Mouse (Mus musculus) kidney, postnatal 0 days (tissue): ENCODE data around the gene Klf5. TPM values are rescaled to one million over a fixed set of nuclear protein-coding genes. Genes with fewer than 3 reads are reported as not detected.

Experiments
- ATAC-seq: fragments of 200-750 bp; cut with Nextera tagmentation; replicated peaks from 2 replicates; pipeline ENCODE4 v1.8.0; 2017; ENCODE audit warnings: low read depth, moderate number of reproducible peaks, moderate TSS enrichment, moderate library complexity; ENCODE audit not compliant: low FRiP score
- DNase-seq: peaks from one replicate; pipeline ENCODE4 v3.0.0-alpha.2; 2016; ENCODE audit warnings: low spot score
- H3K27ac ChIP-seq: fragments of 300-500 bp; sonication (generic); 2 replicates; pipeline ENCODE4 v1.5.1; 2014; ENCODE audit warnings: mild to moderate bottlenecking
- H3K27me3 ChIP-seq: fragments of 300-500 bp; sonication (generic); 2 replicates; pipeline ENCODE4 v1.6.1; 2014; ENCODE audit warnings: low read length, mixed read lengths; ENCODE audit not compliant: insufficient read depth
- H3K36me3 ChIP-seq: fragments of 300-500 bp; sonication (generic); 2 replicates; pipeline ENCODE4 v1.6.1; 2014; ENCODE audit warnings: low read length, mixed read lengths; ENCODE audit not compliant: insufficient read depth
- H3K4me1 ChIP-seq: fragments of 300-500 bp; sonication (generic); replicated peaks from 2 replicates; pipeline ENCODE4 v1.6.1; 2014; ENCODE audit warnings: antibody characterized with exemption, low read length, mixed read lengths; ENCODE audit not compliant: insufficient read depth
- H3K4me2 ChIP-seq: fragments of 300-500 bp; sonication (generic); 2 replicates; pipeline ENCODE4 v1.6.1; 2014; ENCODE audit warnings: mild to moderate bottlenecking, low read length, moderate library complexity, mixed read lengths
- H3K4me3 ChIP-seq: fragments of 300-500 bp; sonication (generic); replicated peaks from 2 replicates; pipeline ENCODE4 v1.5.1; 2014; ENCODE audit warnings: low read depth, low read length
- H3K9ac ChIP-seq: fragments of 300-500 bp; sonication (generic); 2 replicates; pipeline ENCODE4 v1.6.1; 2014; ENCODE audit warnings: low read depth, low read length
- H3K9me3 ChIP-seq: fragments of 300-500 bp; sonication (generic); replicated peaks from 2 replicates; pipeline ENCODE4 v1.6.1; 2016; ENCODE audit warnings: low read length, inconsistent platforms, mixed read lengths
- CTCF ChIP-seq: IDR thresholded peaks from 2 replicates; pipeline ENCODE4 v1.5.1; 2016; ENCODE audit warnings: antibody characterized with exemption, low read depth, mild to moderate bottlenecking, moderate library complexity
- WGBS: fragments of 180-500 bp; shearing (Covaris S2); extraction: QIAGEN DNeasy Blood & Tissue Kit; methylation state at CpG from one replicate; pipeline ENCODE4 v1.1.7; 2014; 5-methylcytosine and 5-hydroxymethylcytosine counted together
- polyA plus RNA-seq: library from polyadenylated mRNA; unstranded; fragments of >200 nt; fragmentation: Nextera tagmentation; extraction: Ambion mirVana; gene quantifications from 2 replicates; pipeline ENCODE4 v1.2.1, GENCODE M21; 2015

The Klf5 gene
- polyA plus RNA-seq, 1 experiment from 2014 or later, result 10.0 TPM

DNA sequence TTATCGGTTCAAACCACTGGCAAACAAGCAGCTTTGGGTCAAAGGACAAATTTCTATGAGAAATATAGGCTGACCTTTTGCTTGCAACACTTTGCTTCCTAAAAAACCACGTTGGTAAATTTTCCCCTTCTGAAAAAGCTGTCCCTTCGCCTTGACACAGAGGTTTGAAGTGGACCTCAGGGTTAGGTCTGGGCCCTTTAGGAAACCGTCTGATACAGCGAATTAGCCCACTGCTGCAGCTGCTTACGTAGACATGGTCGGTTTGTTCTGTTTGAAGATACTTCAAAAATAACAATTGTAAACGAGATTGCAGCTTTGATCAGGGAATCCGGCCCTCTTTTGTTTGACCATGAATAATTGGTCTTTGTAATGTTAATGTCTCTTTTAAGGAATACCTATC, 20.2 kb upstream of the Klf5 start:
- no peak overlapping the region for H3K4me2 ChIP-seq
- no peaks in the 10 kb centered on the region for H3K9me3 ChIP-seq
- H3K27ac ChIP-seq, result no peak overlapping the region
- no peak for TF ChIP-seq CTCF
- no peak overlapping the region for H3K4me3 ChIP-seq
- H3K36me3 ChIP-seq, result no peaks in the 10 kb centered on the region
- no peaks in the 10 kb centered on the region for H3K4me1 ChIP-seq
- no peaks in the 10 kb centered on the region for H3K27me3 ChIP-seq
- ATAC-seq (no peak), DNase-seq (no peak)
- WGBS, result 34% methylated on average over 9 of the region's 9 CpGs
- no peak overlapping the region for H3K9ac ChIP-seq

DNA sequence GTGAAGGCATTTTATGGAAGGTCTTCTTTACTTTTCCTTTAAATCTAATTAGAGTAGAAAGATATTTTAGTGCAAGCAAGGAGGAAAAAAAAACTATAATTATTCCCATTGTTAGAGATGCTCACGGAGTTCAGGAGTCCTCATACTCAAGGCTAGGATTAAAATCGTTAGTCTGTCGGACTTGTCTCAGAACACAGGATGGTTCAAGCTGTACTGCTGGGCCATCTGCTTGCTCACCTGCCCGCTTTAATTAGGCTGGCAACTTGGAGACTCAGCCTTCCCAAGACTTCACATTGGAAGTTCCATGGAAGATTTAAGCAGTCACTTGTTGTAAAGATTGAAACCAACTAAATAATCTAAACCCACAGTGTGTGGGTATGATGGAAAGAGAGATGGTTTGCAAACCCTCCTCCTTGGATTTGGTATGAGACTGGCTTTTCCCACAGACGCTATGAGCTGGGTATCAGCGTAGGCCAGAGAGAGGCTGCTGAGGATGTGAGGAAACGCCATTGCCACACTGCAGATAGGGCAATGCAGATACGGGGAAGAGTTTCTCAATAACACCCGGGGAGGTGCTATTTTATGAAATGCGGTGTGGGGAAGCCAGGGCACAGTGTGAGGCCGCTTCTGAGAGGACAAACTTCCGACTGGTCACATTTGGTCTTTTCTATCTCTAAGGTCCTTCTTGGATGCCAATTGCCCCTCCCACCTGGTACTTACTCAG, 19.6 kb upstream of the Klf5 start:
- H3K27ac ChIP-seq, result no peak overlapping the region
- ATAC-seq, result no peak
- no peak overlapping the region for H3K4me2 ChIP-seq
- no peak overlapping the region for H3K4me3 ChIP-seq
- DNase-seq, result no peak
- TF ChIP-seq CTCF, result no peak
- H3K27me3 ChIP-seq, result no peaks in the 10 kb centered on the region
- no peaks in the 10 kb centered on the region for H3K4me1 ChIP-seq
- H3K36me3 ChIP-seq, result no peaks in the 10 kb centered on the region
- H3K9me3 ChIP-seq, result no peaks in the 10 kb centered on the region
- no peak overlapping the region for H3K9ac ChIP-seq
- WGBS, result 55% methylated on average over 12 of the region's 12 CpGs

DNA sequence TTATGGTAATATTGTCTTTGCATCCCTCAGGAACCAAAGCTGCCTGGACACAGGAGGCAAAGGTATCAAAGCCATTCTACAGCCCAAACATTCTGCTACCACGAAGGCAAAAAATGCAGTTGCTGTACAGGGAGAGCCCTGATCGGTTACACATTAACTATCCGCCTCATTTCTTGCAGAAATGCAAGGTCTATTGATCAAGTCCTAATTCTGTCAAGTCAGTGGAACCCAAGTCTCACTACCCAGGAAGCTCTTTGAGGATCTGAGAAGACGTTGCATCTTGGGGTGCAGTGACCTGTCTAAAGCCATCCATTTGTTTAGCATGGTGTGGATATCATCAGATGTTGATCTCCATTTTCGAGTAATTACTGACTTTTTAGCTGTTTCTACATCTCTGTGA, 18.1 kb upstream of the Klf5 start:
- Histone ChIP-seq H3K9ac (no peak overlapping the region), H3K27me3 (no peaks in the 10 kb centered on the region), H3K4me3 (no peak overlapping the region), H3K4me1 (no peaks in the 10 kb centered on the region), H3K9me3 (no peaks in the 10 kb centered on the region), H3K4me2 (no peak overlapping the region), H3K36me3 (no peaks in the 10 kb centered on the region), H3K27ac (no peak overlapping the region)
- ATAC-seq (no peak), DNase-seq (no peak)
- no peak for TF ChIP-seq CTCF
- 49% methylated on average over 5 of the region's 5 CpGs for WGBS

DNA sequence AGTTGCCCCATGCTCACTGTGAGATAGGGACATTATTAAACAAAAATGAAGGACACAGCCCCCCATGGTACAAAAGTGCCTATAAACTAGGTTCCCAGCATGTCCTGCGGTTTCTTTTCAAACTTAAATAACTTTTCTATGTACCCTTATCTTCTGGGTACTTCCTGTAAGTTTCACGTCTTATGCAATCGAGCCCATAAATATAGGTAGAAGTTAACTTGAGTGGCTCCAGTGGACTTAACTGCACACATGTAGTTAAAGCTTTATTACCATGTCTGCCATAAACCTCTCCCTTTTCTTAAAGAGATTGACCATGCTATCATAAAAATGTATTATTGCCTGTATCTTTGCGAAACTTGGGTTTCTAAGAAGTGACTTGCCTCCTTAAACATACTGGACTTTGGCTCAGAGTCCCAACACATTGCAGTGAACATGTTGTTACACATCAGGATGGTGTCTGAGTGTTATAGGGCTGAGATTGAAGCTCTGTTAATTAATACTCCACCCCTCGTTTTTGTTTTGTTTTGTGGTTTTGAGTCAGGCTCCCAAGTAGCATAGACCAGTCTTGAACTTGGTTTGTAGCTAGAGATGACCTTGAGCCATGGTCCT, 17.6 kb upstream of the Klf5 start:
- Histone ChIP-seq H3K4me1 (no peaks in the 10 kb centered on the region), H3K4me2 (no peak overlapping the region), H3K27me3 (no peaks in the 10 kb centered on the region), H3K9me3 (no peaks in the 10 kb centered on the region), H3K9ac (no peak overlapping the region), H3K27ac (no peak overlapping the region), H3K36me3 (no peaks in the 10 kb centered on the region), H3K4me3 (no peak overlapping the region)
- no peak for TF ChIP-seq CTCF
- WGBS, result 57% methylated on average over 5 of the region's 5 CpGs
- ATAC-seq (no peak), DNase-seq (no peak)

DNA sequence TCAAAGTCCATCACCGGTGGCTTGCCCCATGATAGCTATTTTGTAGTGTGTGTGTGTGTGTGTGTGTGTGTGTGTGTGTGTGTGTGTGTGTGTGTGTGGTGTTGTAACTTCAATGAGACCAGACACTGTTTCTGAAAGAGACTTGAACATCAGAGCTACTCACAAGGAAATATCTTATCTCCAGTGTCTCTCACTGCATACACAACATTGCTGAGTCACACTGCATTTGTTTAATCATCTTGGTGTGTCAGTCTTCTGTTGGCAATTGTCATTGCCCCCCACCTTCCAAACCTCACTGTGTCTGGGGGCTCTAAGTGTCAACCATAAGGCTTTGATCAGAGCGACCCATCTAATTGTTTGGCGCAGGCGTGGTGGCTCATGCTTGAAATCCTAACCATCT, 13.0 kb upstream of the Klf5 start:
- H3K27me3 ChIP-seq, result no peaks in the 10 kb centered on the region
- DNase-seq (no peak), ATAC-seq (no peak)
- H3K27ac ChIP-seq, result no peak overlapping the region
- WGBS, result 82% methylated on average over 4 of the region's 4 CpGs
- H3K9ac ChIP-seq, result no peak overlapping the region
- H3K4me2 ChIP-seq, result no peak overlapping the region
- TF ChIP-seq CTCF, result no peak
- no peaks in the 10 kb centered on the region for H3K36me3 ChIP-seq
- H3K4me3 ChIP-seq, result no peak overlapping the region
- H3K9me3 ChIP-seq, result no peaks in the 10 kb centered on the region
- H3K4me1 ChIP-seq, result no peaks in the 10 kb centered on the region

DNA sequence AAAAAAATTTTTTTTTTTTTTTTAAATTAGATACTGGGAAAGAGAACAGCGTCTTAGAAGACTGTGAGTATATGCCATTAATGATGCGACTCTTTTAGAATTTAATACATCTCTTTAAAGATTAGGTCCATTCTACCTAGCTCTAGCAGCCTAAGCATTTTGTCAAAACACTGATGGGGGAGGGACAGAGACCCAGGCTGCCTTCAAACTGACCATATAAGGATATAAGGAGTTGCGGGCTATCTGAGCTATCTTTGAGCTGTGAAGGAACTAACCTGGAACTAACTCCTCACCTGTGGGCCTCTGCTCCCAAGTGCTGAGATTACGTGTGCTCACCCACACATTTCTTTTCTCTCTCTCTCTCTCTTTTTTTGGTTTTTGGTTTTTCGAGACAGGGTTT, 6.3 kb upstream of the Klf5 start:
- DNase-seq (no peak), ATAC-seq (no peak)
- WGBS, result 95% methylated on average over 5 of the region's 5 CpGs
- Histone ChIP-seq H3K27me3 (no peaks in the 10 kb centered on the region), H3K4me2 (no peak overlapping the region), H3K4me1 (no peaks in the 10 kb centered on the region), H3K27ac (no peak overlapping the region), H3K36me3 (no peaks in the 10 kb centered on the region), H3K4me3 (no peak overlapping the region), H3K9me3 (no peaks in the 10 kb centered on the region), H3K9ac (no peak overlapping the region)
- TF ChIP-seq CTCF, result no peak
